Mouse (Mus musculus) midbrain, embryonic 11.5 days (tissue): Measurements from ENCODE around the gene Irf3. TPM values are rescaled to one million over a fixed set of nuclear protein-coding genes. Genes with fewer than 3 reads are reported as not detected.

Experiments
- ATAC-seq: fragments of 200-750 bp; cut with Nextera tagmentation; 2 replicates; pipeline ENCODE4 v1.8.0; 2017; ENCODE audit warnings: moderate TSS enrichment, moderate library complexity; ENCODE audit not compliant: low FRiP score
- DNase-seq: peaks from one replicate; pipeline ENCODE4 v3.0.0; 2015; ENCODE audit warnings: low spot score; ENCODE audit errors: missing footprints
- H3K27ac ChIP-seq: fragments of 300-500 bp; sonication (generic); 2 replicates; pipeline ENCODE4 v1.5.1; 2014; ENCODE audit warnings: low read depth, low read length
- H3K27me3 ChIP-seq: fragments of 300-500 bp; sonication (generic); 2 replicates; pipeline ENCODE4 v1.6.1; 2014; ENCODE audit warnings: mild to moderate bottlenecking, low read length, moderate library complexity, mixed read lengths; ENCODE audit not compliant: control insufficient read depth, insufficient read depth
- H3K36me3 ChIP-seq: fragments of 300-500 bp; sonication (generic); 2 replicates; pipeline ENCODE4 v1.6.1; 2014; ENCODE audit warnings: mild to moderate bottlenecking, low read length, moderate library complexity, mixed read lengths; ENCODE audit not compliant: control insufficient read depth, insufficient read depth
- H3K4me1 ChIP-seq: fragments of 300-500 bp; sonication (generic); 2 replicates; pipeline ENCODE4 v1.6.1; 2014; ENCODE audit warnings: low read length; ENCODE audit not compliant: control insufficient read depth, insufficient read depth
- H3K4me2 ChIP-seq: fragments of 300-500 bp; sonication (generic); 2 replicates; pipeline ENCODE4 v1.6.1; 2014; ENCODE audit warnings: mild to moderate bottlenecking, moderate library complexity
- H3K4me3 ChIP-seq: fragments of 300-500 bp; sonication (generic); 2 replicates; pipeline ENCODE4 v1.5.1; 2014; ENCODE audit warnings: low read depth, low read length
- H3K9ac ChIP-seq: fragments of 300-500 bp; sonication (generic); 2 replicates; pipeline ENCODE4 v1.6.1; 2014; ENCODE audit warnings: low read length
- H3K9me3 ChIP-seq: fragments of 300-500 bp; sonication (generic); 2 replicates; pipeline ENCODE4 v1.6.1; 2016; ENCODE audit warnings: low read length; ENCODE audit not compliant: control insufficient read depth
- WGBS: fragments of 180-500 bp; shearing (Covaris S2); extraction: QIAGEN DNeasy Blood & Tissue Kit; methylation state at CpG from one replicate; pipeline ENCODE4 v1.1.7; 2014; 5-methylcytosine and 5-hydroxymethylcytosine counted together
- polyA plus RNA-seq: library from polyadenylated mRNA; unstranded; fragments of >200 nt; fragmentation: Nextera tagmentation; extraction: Ambion mirVana; gene quantifications from 2 replicates; pipeline ENCODE4 v1.2.1, GENCODE M21; 2014

Irf3 gene
- polyA plus RNA-seq: 55.6 and 65.9 TPM in 2 replicates

DNA sequence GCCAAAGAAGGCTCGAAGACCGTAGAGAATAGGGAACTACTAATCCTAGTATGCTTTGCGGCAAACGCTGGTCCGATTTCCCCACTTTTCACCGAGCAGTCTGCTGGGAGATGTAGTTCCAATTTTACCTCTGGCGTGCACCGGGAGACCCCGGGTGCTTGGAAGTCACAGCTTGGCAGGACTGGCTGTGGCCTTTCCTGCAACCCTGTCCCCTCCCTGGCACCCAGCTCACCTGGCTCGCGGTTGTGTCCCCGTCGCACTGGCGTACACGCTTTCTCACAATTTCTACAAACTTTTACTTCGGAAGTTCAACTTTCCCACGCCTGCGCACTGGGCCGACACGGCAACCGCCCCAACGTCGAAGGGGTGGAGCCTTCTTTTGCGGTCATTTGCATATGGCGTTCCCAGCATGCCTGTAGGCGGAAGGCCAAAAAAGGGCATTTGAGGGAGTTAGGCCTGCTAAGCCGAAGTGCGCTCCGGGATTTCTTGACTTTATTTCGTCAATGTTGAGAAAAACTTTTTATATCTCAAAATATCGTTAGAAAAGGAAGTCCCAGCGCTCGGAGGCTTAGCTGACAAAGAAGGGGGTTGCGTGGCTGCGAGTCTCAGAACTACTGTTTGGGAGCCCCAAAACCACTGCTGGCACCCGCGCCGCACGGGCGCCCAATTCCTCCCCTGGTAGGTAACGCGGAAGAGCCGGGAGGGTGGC, at the start of gene Irf3:
TSS of gene Irf3 (plus strand) at position 418 of the 709 bp plus-strand sequence.
- Histone ChIP-seq H3K36me3 (peaks cover 26% of the 10 kb centered on the region; the same call in 1 of the 2 replicates), H3K4me1 (peaks cover 25% of the 10 kb centered on the region), H3K4me3 (peak within 1 kb of the TSS; percentile 64), H3K9me3 (no peaks in the 10 kb centered on the region), H3K27ac (peak within 1 kb of the TSS; percentile 41), H3K9ac (peak within 1 kb of the TSS; percentile 77), H3K4me2 (peak within 1 kb of the TSS; percentile 82), H3K27me3 (no peaks in the 10 kb centered on the region)
- WGBS: under 1% methylated on average over 43 of the region's 43 CpGs
- DNase-seq: peak; percentile 99
- peak; percentile 89 for ATAC-seq

DNA sequence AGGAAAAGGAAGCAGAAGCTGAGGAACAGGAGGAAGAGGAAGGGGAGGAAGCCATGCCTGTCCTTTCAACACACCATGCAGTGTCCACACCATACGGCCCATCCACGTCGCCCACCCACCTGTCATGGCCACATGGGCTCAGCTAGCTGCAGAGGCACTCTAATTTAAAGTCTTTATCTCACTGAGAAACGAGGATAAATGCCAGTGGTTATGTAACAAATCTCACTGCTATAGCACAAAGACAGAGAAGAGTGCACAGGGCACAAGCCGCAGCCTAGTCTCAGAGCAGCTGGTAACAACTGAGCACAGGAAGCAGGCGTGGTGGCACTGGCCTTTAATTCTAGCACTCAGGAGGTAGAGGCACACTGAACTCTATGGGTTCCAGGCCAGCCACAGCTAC, 47.5 kb upstream of the Irf3 start:
- Histone ChIP-seq H3K9ac (no peak overlapping the region), H3K4me2 (no peak overlapping the region), H3K4me1 (peaks cover 6% of the 10 kb centered on the region; the same call in 1 of the 2 replicates), H3K27ac (no peak overlapping the region), H3K36me3 (no peaks in the 10 kb centered on the region), H3K4me3 (no peak overlapping the region), H3K9me3 (no peaks in the 10 kb centered on the region), H3K27me3 (peaks cover 21% of the 10 kb centered on the region)
- ATAC-seq (no peak), DNase-seq (no peak)
- WGBS: 80% methylated on average over 6 of the region's 6 CpGs

DNA sequence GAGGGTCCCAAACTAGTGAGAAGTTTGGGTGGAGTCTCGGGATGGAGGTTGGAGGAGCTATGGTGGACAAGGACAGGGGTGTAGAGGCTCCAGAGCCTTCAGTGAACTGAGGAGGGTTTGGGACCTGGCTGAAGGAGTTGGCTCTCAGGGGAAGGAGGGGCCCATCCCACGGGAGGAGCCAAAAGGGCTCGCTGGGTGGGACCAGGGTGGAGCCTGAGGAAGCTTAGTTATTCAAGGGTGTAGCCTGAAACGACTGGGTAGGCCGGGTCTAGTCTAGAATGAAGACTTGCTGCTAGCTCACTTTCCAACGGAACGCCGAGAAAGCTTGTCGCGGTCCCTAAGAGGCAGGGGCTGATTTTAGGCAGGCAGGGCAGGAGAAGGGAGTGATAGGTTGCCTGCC, 45.5 kb upstream of the Irf3 start:
- no peak for DNase-seq

GRCm38 (mm10) chr7:44952611-44953306, 44.7 kb upstream of the Irf3 start:
- DNase-seq (peak; percentile 98), ATAC-seq (peak; percentile 89)
- no peaks in the 10 kb centered on the region for H3K36me3 ChIP-seq
- H3K4me2 ChIP-seq: peak overlapping the region; percentile 82
- H3K9me3 ChIP-seq: no peaks in the 10 kb centered on the region
- H3K27ac ChIP-seq: no peak overlapping the region
- WGBS: 8% methylated on average over 24 of the region's 24 CpGs
- peaks cover 21% of the 10 kb centered on the region for H3K27me3 ChIP-seq
- peak overlapping the region; percentile 72 for H3K9ac ChIP-seq
- peaks cover 6% of the 10 kb centered on the region; the same call in 1 of the 2 replicates for H3K4me1 ChIP-seq
- peak overlapping the region; percentile 41 for H3K4me3 ChIP-seq

More for the DNA sequence above, 45.5 kb upstream of the Irf3 start:
- Histone ChIP-seq H3K9me3 (no peaks in the 10 kb centered on the region), H3K4me2 (peak overlapping the region; percentile 82), H3K27ac (no peak overlapping the region), H3K9ac (peak overlapping the region; percentile 72), H3K36me3 (no peaks in the 10 kb centered on the region), H3K27me3 (peaks cover 21% of the 10 kb centered on the region), H3K4me1 (peaks cover 6% of the 10 kb centered on the region; the same call in 1 of the 2 replicates), H3K4me3 (peak overlapping the region; percentile 41)
- under 1% methylated on average over 10 of the region's 10 CpGs for WGBS
- peak; percentile 56 for ATAC-seq

DNA sequence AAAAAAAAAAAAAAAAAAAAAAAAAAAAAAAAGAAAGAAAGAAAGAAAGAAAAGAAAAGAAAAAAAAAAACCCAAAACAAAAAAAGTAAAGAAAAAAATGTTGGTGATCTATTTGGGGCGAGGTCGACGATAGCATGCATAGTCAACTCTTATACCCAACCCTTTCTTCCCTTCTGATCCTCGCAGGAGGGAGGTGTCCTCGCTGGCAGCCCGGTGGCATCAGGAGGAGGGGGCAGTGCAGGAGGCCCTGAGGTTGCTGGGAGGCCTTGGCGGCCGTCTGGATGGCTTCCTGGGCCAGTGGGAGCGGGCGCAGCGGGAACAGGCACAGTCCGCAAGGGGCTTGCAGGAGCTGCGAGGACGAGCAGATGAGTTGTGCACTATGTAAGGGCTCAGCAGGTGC, 43.9 kb upstream of the Irf3 start:
- DNase-seq (no peak), ATAC-seq (no peak)
- Histone ChIP-seq H3K36me3 (no peaks in the 10 kb centered on the region), H3K27me3 (peaks cover 21% of the 10 kb centered on the region), H3K9ac (no peak overlapping the region), H3K4me2 (no peak overlapping the region), H3K9me3 (no peaks in the 10 kb centered on the region), H3K27ac (no peak overlapping the region), H3K4me1 (peaks cover 6% of the 10 kb centered on the region; the same call in 1 of the 2 replicates), H3K4me3 (no peak overlapping the region)
- 56% methylated on average over 14 of the region's 14 CpGs for WGBS

- Histone ChIP-seq H3K27ac (no peak overlapping the region), H3K36me3 (0 out of 2 replicates have a peak, but pooled peaks cover 2% of the 10 kb centered on the region), H3K4me1 (peaks cover 6% of the 10 kb centered on the region; the same call in 1 of the 2 replicates), H3K4me3 (no peak overlapping the region), H3K27me3 (peaks cover 21% of the 10 kb centered on the region), H3K9me3 (no peaks in the 10 kb centered on the region), H3K9ac (no peak overlapping the region), H3K4me2 (no peak overlapping the region)
- ATAC-seq (no peak), DNase-seq (no peak)
- 76% methylated on average over 12 of the region's 12 CpGs for WGBS
Measured at GRCm38 (mm10) chr7:44954091-44954885, 43.2 kb upstream of the Irf3 start.

- no peak overlapping the region for H3K4me2 ChIP-seq
- H3K4me3 ChIP-seq: no peak overlapping the region
- H3K27ac ChIP-seq: no peak overlapping the region
- DNase-seq (no peak), ATAC-seq (no peak)
- peaks cover 13% of the 10 kb centered on the region for H3K27me3 ChIP-seq
- no peak overlapping the region for H3K9ac ChIP-seq
- H3K4me1 ChIP-seq: peaks cover 6% of the 10 kb centered on the region; the same call in 1 of the 2 replicates
- 59% methylated on average over 5 of the region's 5 CpGs for WGBS
- H3K36me3 ChIP-seq: 0 out of 2 replicates have a peak, but pooled peaks cover 2% of the 10 kb centered on the region
- H3K9me3 ChIP-seq: no peaks in the 10 kb centered on the region
Measured at GRCm38 (mm10) chr7:44955628-44956027, 41.8 kb upstream of the Irf3 start.

- H3K9ac ChIP-seq: peak overlapping the region; percentile 9; the same call in 1 of the 2 replicates
- peaks cover 6% of the 10 kb centered on the region; the same call in 1 of the 2 replicates for H3K4me1 ChIP-seq
- WGBS: 55% methylated on average over 6 of the region's 6 CpGs
- no peak for DNase-seq
- H3K9me3 ChIP-seq: no peaks in the 10 kb centered on the region
- no peak overlapping the region for H3K27ac ChIP-seq
- 0 out of 2 replicates have a peak, but pooled peaks cover 2% of the 10 kb centered on the region for H3K36me3 ChIP-seq
- no peak overlapping the region for H3K4me2 ChIP-seq
- H3K4me3 ChIP-seq: no peak overlapping the region
- H3K27me3 ChIP-seq: peaks cover 7% of the 10 kb centered on the region
- ATAC-seq: no peak
Measured at GRCm38 (mm10) chr7:44956266-44956665, 41.2 kb upstream of the Irf3 start.
